Mouse (Mus musculus): ENCODE measurements around the gene Gm5426. TPM values are rescaled to one million over a fixed set of nuclear protein-coding genes. Genes with fewer than 3 reads are reported as not detected.

The Gm5426 gene
- total RNA-seq, 4 experiments from 2014 or later, result not detected

Small RNAs within 50 kb of the gene (microRNA-seq; reads per million reads assigned to microRNA genes)
- 0 reads per million in 2 experiments for gene Gm22913

Other genes starting within 250 kb of the Gm5426 start
- 10 to 100 TPM; 35.3 to 38.5 (median 36.6) TPM for gene Eea1, start 196.0 kb upstream of the Gm5426 start, total RNA-seq (2022)